Mouse (Mus musculus) forebrain, embryonic 11.5 days (tissue): ENCODE measurements around the gene Morn4. TPM values are rescaled to one million over a fixed set of nuclear protein-coding genes. Genes with fewer than 3 reads are reported as not detected.

Experiments used
- ATAC-seq: fragments of 200-750 bp; cut with Nextera tagmentation; replicated peaks from 2 replicates; pipeline ENCODE4 v1.8.0; 2017; ENCODE audit warnings: moderate TSS enrichment; ENCODE audit not compliant: low FRiP score
- DNase-seq: peaks from one replicate; pipeline ENCODE4 v3.0.0-alpha.2; 2017; ENCODE audit warnings: low spot score
- H3K27ac ChIP-seq: fragments of 300-500 bp; sonication (generic); 2 replicates; pipeline ENCODE4 v1.5.1; 2014; ENCODE audit warnings: low read depth, low read length
- H3K27me3 ChIP-seq: fragments of 300-500 bp; sonication (generic); 2 replicates; pipeline ENCODE4 v1.6.1; 2014; ENCODE audit warnings: mild to moderate bottlenecking, low read length, mixed read lengths; ENCODE audit not compliant: control insufficient read depth, insufficient read depth
- H3K36me3 ChIP-seq: fragments of 300-500 bp; sonication (generic); 2 replicates; pipeline ENCODE4 v1.6.1; 2014; ENCODE audit warnings: mild to moderate bottlenecking, low read length, moderate library complexity, mixed read lengths; ENCODE audit not compliant: control insufficient read depth, insufficient read depth
- H3K4me1 ChIP-seq: fragments of 300-500 bp; sonication (generic); replicated peaks from 2 replicates; pipeline ENCODE4 v1.6.1; 2014; ENCODE audit warnings: low read length, mixed read lengths; ENCODE audit not compliant: control insufficient read depth, insufficient read depth
- H3K4me2 ChIP-seq: fragments of 300-500 bp; sonication (generic); 2 replicates; pipeline ENCODE4 v1.6.1; 2014; ENCODE audit warnings: low read depth, mild to moderate bottlenecking, low read length, moderate library complexity, mixed read lengths; ENCODE audit not compliant: severe bottlenecking
- H3K4me3 ChIP-seq: fragments of 300-500 bp; sonication (generic); 2 replicates; pipeline ENCODE4 v1.5.1; 2014; ENCODE audit warnings: low read depth, low read length
- H3K9ac ChIP-seq: fragments of 300-500 bp; sonication (generic); 2 replicates; pipeline ENCODE4 v1.6.1; 2014; ENCODE audit warnings: low read length
- H3K9me3 ChIP-seq: fragments of 300-500 bp; sonication (generic); 2 replicates; pipeline ENCODE4 v1.6.1; 2016; ENCODE audit warnings: low read length, mixed read lengths; ENCODE audit not compliant: control insufficient read depth
- WGBS: fragments of 180-500 bp; shearing (Covaris S2); extraction: QIAGEN DNeasy Blood & Tissue Kit; methylation state at CpG from one replicate; pipeline ENCODE4 v1.1.7; 2014; 5-methylcytosine and 5-hydroxymethylcytosine counted together
- polyA plus RNA-seq: library from polyadenylated mRNA; unstranded; fragments of >200 nt; fragmentation: Nextera tagmentation; extraction: Ambion mirVana; gene quantifications from 2 replicates; pipeline ENCODE4 v1.2.1, GENCODE M21; 2014

The Morn4 gene
- polyA plus RNA-seq, 1 experiment from 2014 or later = 52.9 TPM

DNA sequence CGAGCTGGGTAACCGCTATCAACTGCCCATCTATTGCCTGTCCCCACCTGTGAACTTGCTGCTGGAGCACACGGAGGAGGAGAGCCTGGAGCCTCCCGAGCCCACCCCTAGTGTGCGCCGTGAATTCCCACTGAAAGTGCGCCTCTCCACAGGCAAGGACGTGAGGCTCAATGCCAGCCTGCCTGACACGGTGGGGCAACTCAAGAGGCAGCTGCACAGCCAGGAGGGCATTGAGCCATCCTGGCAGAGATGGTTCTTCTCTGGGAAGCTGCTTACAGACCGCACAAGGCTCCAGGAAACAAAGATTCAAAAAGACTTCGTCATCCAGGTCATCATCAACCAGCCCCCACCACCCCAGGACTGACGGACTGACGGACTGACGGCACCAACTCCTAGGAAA is 52.5 kb downstream of the Morn4 start:
- no peak overlapping the region for H3K27ac ChIP-seq
- ATAC-seq = no peak

GRCm38 (mm10) chr19:42031112-42031511 is 55.0 kb downstream of the Morn4 start:
- no peaks in the 10 kb centered on the region for H3K36me3 ChIP-seq
- DNase-seq (no peak), ATAC-seq (no peak)
- no peak overlapping the region for H3K4me3 ChIP-seq
- WGBS = 86% methylated on average over 5 of the region's 5 CpGs
- H3K4me2 ChIP-seq = no peak overlapping the region
- no peaks in the 10 kb centered on the region for H3K9me3 ChIP-seq
- H3K27me3 ChIP-seq = no peaks in the 10 kb centered on the region
- no peak overlapping the region for H3K27ac ChIP-seq
- peaks cover 3% of the 10 kb centered on the region; the same call in 1 of the 2 replicates for H3K4me1 ChIP-seq
- H3K9ac ChIP-seq = no peak overlapping the region

More for the DNA sequence above, 52.5 kb downstream of the Morn4 start:
- Histone ChIP-seq H3K9me3 (no peaks in the 10 kb centered on the region), H3K4me2 (no peak overlapping the region), H3K36me3 (no peaks in the 10 kb centered on the region), H3K4me1 (peaks cover 3% of the 10 kb centered on the region; the same call in 1 of the 2 replicates), H3K9ac (no peak overlapping the region), H3K27me3 (no peaks in the 10 kb centered on the region), H3K4me3 (no peak overlapping the region)
- 84% methylated on average over 14 of the region's 14 CpGs for WGBS
- no peak for DNase-seq

DNA sequence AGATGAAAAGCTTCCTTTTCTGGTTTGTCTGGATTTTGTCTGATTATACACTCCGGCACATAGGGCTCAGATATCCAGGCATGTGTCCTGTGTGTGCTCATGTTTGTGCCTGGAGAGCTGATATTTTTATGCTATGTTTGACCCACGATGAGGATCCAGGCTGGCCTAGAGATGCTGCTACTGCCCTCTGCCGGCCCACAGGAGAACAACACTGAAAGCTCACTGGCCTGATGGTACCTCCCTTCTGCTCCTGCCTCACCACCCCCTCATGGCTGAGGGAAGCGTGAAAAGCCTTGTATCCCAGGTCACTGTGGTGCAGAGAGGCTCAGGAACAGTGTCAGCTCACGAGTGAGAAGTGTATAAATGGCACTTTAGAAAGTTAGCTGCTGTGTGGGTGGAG is 60.0 kb downstream of the Morn4 start:
- ATAC-seq (peak; percentile 71), DNase-seq (peak; percentile 86)
- H3K27me3 ChIP-seq = no peaks in the 10 kb centered on the region
- no peak overlapping the region for H3K27ac ChIP-seq
- H3K4me2 ChIP-seq = no peak overlapping the region
- H3K9me3 ChIP-seq = no peaks in the 10 kb centered on the region
- H3K9ac ChIP-seq = no peak overlapping the region
- WGBS = 9% methylated on average over 5 of the region's 5 CpGs
- no peaks in the 10 kb centered on the region for H3K4me1 ChIP-seq
- H3K4me3 ChIP-seq = no peak overlapping the region
- no peaks in the 10 kb centered on the region for H3K36me3 ChIP-seq

Other genes starting within 250 kb of the Morn4 start
- 10.4 and 14.1 TPM in 2 replicates for gene Frat2, start 238.2 kb downstream of the Morn4 start, polyA plus RNA-seq
- 24.3 and 26.1 TPM in 2 replicates for gene Rrp12, start 190.2 kb downstream of the Morn4 start, polyA plus RNA-seq
- gene Pgam1, start 174.4 kb downstream of the Morn4 start, polyA plus RNA-seq = 901 and 961 TPM in 2 replicates
- gene Exosc1, start 152.9 kb downstream of the Morn4 start, polyA plus RNA-seq = 83.9 and 87.5 TPM in 2 replicates
- gene Zdhhc16, start 152.9 kb downstream of the Morn4 start, polyA plus RNA-seq = 70.7 and 76.6 TPM in 2 replicates
- gene Mms19, start 105.2 kb downstream of the Morn4 start, polyA plus RNA-seq = 38.2 and 39.9 TPM in 2 replicates
- 8.5 and 9.7 TPM in 2 replicates for gene Ubtd1, start 104.6 kb downstream of the Morn4 start, polyA plus RNA-seq
- not detected in 2 replicates for gene Ankrd2, start 50.4 kb downstream of the Morn4 start, polyA plus RNA-seq
- gene Hoga1, start 40.7 kb downstream of the Morn4 start, polyA plus RNA-seq = 1.1 and 1.9 TPM in 2 replicates
- 0.13 TPM in 1 of 2 replicates, not detected in the other for gene 4933411K16Rik, start 34.1 kb downstream of the Morn4 start, polyA plus RNA-seq
- 29.0 and 30.7 TPM in 2 replicates for gene Pi4k2a, start 4.1 kb upstream of the Morn4 start, polyA plus RNA-seq
- gene Avpi1, start 42.7 kb upstream of the Morn4 start, polyA plus RNA-seq = 15.6 and 16.3 TPM in 2 replicates
- 8.7 and 9.7 TPM in 2 replicates for gene Marveld1, start 61.0 kb upstream of the Morn4 start, polyA plus RNA-seq
- 22.4 and 23.1 TPM in 2 replicates for gene Zfyve27, start 77.6 kb upstream of the Morn4 start, polyA plus RNA-seq
- gene Sfrp5, start 115.9 kb upstream of the Morn4 start, polyA plus RNA-seq = 0.09 and 0.19 TPM in 2 replicates
- gene Golga7b, start 161.2 kb upstream of the Morn4 start, polyA plus RNA-seq = 2.4 and 3.7 TPM in 2 replicates